Mouse (Mus musculus) stomach, postnatal 0 days (tissue): ENCODE data around the gene Rnf10.

Experiments
- CTCF ChIP-seq: IDR thresholded peaks from 2 replicates; pipeline ENCODE4 v1.5.1; 2016; ENCODE audit warnings: antibody characterized with exemption, low read depth, mild to moderate bottlenecking, moderate library complexity
- EP300 ChIP-seq: optimal IDR thresholded peaks from 2 replicates; pipeline ENCODE3; 2016; ENCODE audit warnings: antibody characterized with exemption

- TF ChIP-seq CTCF = no peak
- TF ChIP-seq EP300 = no peak
These were observed 44.4 kb upstream of the Rnf10 start for GRCm38 (mm10) chr5:115316968-115317644.
